Mouse (Mus musculus): Measurements from ENCODE around the gene 9930021J03Rik.

9930021J03Rik gene

GRCm38 (mm10) chr19:29805101-29805916 lies 480 bp downstream of the 9930021J03Rik start:
- peak; percentile 46 for DNase-seq

GRCm38 (mm10) chr19:29803946-29804345 lies 1.8 kb downstream of the 9930021J03Rik start:
- no peak for DNase-seq

GRCm38 (mm10) chr19:29797371-29797770 lies 8.4 kb downstream of the 9930021J03Rik start:
- DNase-seq = no peak

- DNase-seq = no peak
Measured at GRCm38 (mm10) chr19:29787997-29788396, 17.8 kb downstream of the 9930021J03Rik start.

- DNase-seq = no peak
Measured at GRCm38 (mm10) chr19:29782914-29783313, 22.9 kb downstream of the 9930021J03Rik start.

GRCm38 (mm10) chr19:29753939-29754338 lies 51.9 kb downstream of the 9930021J03Rik start:
- DNase-seq = no peak

GRCm38 (mm10) chr19:29750994-29751393 lies 54.8 kb downstream of the 9930021J03Rik start:
- no peak for DNase-seq

GRCm38 (mm10) chr19:29743531-29743930 lies 62.3 kb downstream of the 9930021J03Rik start:
- no peak for DNase-seq

GRCm38 (mm10) chr19:29740661-29741060 lies 65.1 kb downstream of the 9930021J03Rik start:
- DNase-seq = no peak

- DNase-seq = no peak
Measured at GRCm38 (mm10) chr19:29739608-29740007, 66.2 kb downstream of the 9930021J03Rik start.

- no peak for DNase-seq
Measured at GRCm38 (mm10) chr19:29735421-29735820, 70.4 kb downstream of the 9930021J03Rik start.

- DNase-seq = no peak
Measured at GRCm38 (mm10) chr19:29718476-29718875, 87.3 kb downstream of the 9930021J03Rik start.

GRCm38 (mm10) chr19:29717854-29718253 lies 87.9 kb downstream of the 9930021J03Rik start:
- no peak for DNase-seq

- DNase-seq = no peak
Measured at GRCm38 (mm10) chr19:29713451-29713850, 92.3 kb downstream of the 9930021J03Rik start.

GRCm38 (mm10) chr19:29709461-29709860 lies 96.3 kb downstream of the 9930021J03Rik start:
- no peak for DNase-seq

GRCm38 (mm10) chr19:29708461-29708860 lies 97.3 kb downstream of the 9930021J03Rik start:
- DNase-seq = no peak

GRCm38 (mm10) chr19:29708003-29708402 lies 97.8 kb downstream of the 9930021J03Rik start:
- no peak for DNase-seq

- no peak for DNase-seq
Measured at GRCm38 (mm10) chr19:29707314-29707898, 98.4 kb downstream of the 9930021J03Rik start.

- no peak for DNase-seq
Measured at GRCm38 (mm10) chr19:29704436-29704835, 101.4 kb downstream of the 9930021J03Rik start.

- no peak for DNase-seq
Measured at GRCm38 (mm10) chr19:29701707-29702106, 104.1 kb downstream of the 9930021J03Rik start.

- DNase-seq = no peak
Measured at GRCm38 (mm10) chr19:29697245-29697874, 108.4 kb downstream of the 9930021J03Rik start, which contains the start of gene Mlana. Gene Mlana (plus strand): TSS chr19:29697824.

GRCm38 (mm10) chr19:29696840-29697239 lies 108.9 kb downstream of the 9930021J03Rik start:
- no peak for DNase-seq

- DNase-seq = no peak
Measured at GRCm38 (mm10) chr19:29696309-29696708, 109.5 kb downstream of the 9930021J03Rik start.

GRCm38 (mm10) chr19:29695071-29695470 lies 110.7 kb downstream of the 9930021J03Rik start:
- DNase-seq = no peak
